Mouse (Mus musculus) testis, adult 2 months (tissue): Measurements from ENCODE around the gene Psme3. TPM values are rescaled to one million over a fixed set of nuclear protein-coding genes. Genes with fewer than 3 reads are reported as not detected.

ENCODE experiments used
- H3K27ac ChIP-seq: fragments of 200-500 bp; 2 replicates; pipeline ENCODE4 v1.5.1; 2012; ENCODE audit warnings: low read depth, low read length; ENCODE audit not compliant: control insufficient read depth, insufficient read depth
- H3K27me3 ChIP-seq: fragments of 200-500 bp; 2 replicates; pipeline ENCODE4 v1.6.1; 2012; ENCODE audit warnings: mild to moderate bottlenecking, low read length, moderate library complexity; ENCODE audit not compliant: control insufficient read depth, insufficient read depth
- H3K36me3 ChIP-seq: fragments of 200-500 bp; 2 replicates; pipeline ENCODE4 v1.6.1; 2012; ENCODE audit warnings: mild to moderate bottlenecking, low read length; ENCODE audit not compliant: control insufficient read depth, insufficient read depth
- H3K4me1 ChIP-seq: fragments of 200-500 bp; 2 replicates; pipeline ENCODE4 v1.6.1; 2012; ENCODE audit warnings: low read length; ENCODE audit not compliant: control insufficient read depth, insufficient read depth
- H3K4me3 ChIP-seq: fragments of 200-500 bp; 2 replicates; pipeline ENCODE4 v1.5.1; 2012; ENCODE audit warnings: low read depth, mild to moderate bottlenecking, low read length, moderate library complexity, mixed read lengths; ENCODE audit not compliant: control insufficient read depth
- CTCF ChIP-seq: fragments of 200-500 bp; IDR thresholded peaks from 2 replicates; pipeline ENCODE4 v1.5.1; 2012; ENCODE audit warnings: low read depth, mild to moderate bottlenecking, inconsistent platforms, low read length, moderate library complexity; ENCODE audit not compliant: control insufficient read depth, insufficient read depth, insufficient replicate concordance
- POLR2A ChIP-seq: fragments of 200-500 bp; IDR thresholded peaks from 2 replicates; pipeline ENCODE4 v1.6.1; 2012; ENCODE audit warnings: low read depth, mild to moderate bottlenecking, inconsistent platforms, low read length, moderate library complexity; ENCODE audit not compliant: control insufficient read depth
- polyA plus RNA-seq: library from polyadenylated mRNA; depleted of rRNA; stranded (reverse); fragments of >200 nt; gene quantifications from 2 replicates; pipeline ENCODE4 v1.2.3, GENCODE M21; 2012; rRNA removed

The Psme3 gene
- polyA plus RNA-seq, 1 experiment = 74.5 TPM

DNA sequence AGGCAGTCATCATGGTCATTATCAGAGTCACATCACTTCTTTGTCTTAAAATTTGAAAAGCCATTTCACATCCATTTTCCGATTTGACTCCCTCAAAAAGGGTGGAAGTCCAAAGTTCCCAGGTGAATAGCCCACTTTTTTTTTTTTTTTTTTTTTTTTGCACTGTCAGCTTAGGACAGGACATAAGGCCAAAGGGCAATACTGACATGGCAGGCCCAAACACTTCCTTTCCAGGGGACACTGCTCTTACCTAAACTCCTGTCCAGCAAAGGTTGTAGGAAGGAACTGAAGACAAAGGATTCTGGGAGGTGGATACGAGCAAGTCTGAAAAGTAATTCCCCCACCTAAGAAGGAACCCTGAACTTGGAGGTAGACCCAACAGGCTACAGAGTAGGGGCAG, 39.9 kb downstream of the Psme3 start:
- no peak for TF ChIP-seq CTCF
- no peak for TF ChIP-seq POLR2A
- Histone ChIP-seq H3K4me1 (peaks cover 9% of the 10 kb centered on the region), H3K27ac (no peak overlapping the region), H3K4me3 (no peak overlapping the region), H3K27me3 (no peaks in the 10 kb centered on the region), H3K36me3 (no peaks in the 10 kb centered on the region)

DNA sequence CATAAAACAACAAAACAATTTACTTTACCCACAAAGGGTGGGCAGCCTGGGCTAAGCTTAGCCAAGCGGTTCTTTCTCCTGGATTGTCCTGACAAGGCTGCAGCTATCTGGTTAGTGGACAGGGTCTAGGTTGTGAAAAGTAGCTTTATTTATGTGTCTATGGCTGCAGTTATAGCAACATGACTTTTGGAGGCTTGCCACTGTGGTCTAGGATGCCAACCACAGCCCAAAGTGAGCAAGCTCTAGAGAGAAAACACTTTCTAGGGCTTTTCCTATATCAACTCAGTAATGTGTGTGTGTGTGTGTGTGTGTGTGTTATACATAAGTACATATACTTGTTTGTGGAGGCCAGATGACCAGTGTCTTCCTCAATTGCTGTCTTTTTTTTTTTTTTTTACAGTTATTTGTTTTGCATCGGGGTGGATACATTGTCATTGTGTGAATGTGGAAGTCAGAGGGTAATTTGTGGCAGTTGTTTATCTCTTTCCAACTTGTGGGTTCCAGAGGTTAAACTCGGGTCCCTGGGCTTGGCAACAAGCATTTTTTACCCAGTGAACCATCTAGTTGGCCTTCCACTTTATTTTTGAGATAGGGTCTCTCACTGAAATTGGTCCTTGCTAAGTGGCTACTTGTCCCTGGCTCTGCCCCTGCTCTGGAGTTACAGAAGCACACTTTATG, 41.6 kb downstream of the Psme3 start:
- Histone ChIP-seq H3K36me3 (no peaks in the 10 kb centered on the region), H3K4me1 (peaks cover 7% of the 10 kb centered on the region), H3K27ac (no peak overlapping the region), H3K4me3 (no peak overlapping the region), H3K27me3 (no peaks in the 10 kb centered on the region)
- TF ChIP-seq CTCF (no peak), POLR2A (no peak)

DNA sequence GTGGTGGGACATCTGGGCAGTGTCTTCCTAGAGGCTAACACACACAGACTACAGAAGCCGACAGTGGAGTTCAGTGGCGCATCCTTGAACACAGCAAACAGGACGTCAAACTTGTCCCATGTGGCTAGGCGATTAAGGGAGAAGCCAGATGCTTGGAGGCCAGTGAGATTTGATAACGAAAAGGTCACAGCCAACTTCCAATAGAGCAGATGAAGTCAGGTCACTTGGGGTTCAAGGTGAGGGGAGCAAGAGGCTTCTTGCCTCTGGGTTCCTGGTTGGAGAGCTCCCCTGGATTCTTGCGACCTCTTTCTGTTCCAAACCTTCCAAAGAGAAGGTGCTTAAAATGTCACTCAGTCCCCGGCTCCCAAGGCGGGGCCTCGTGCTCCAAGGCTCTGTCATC, 43.8 kb downstream of the Psme3 start:
- no peaks in the 10 kb centered on the region for H3K36me3 ChIP-seq
- TF ChIP-seq CTCF (no peak), POLR2A (no peak)
- H3K27me3 ChIP-seq = no peaks in the 10 kb centered on the region
- H3K4me3 ChIP-seq = no peak overlapping the region
- peaks cover 2% of the 10 kb centered on the region; the same call in 1 of the 2 replicates for H3K4me1 ChIP-seq
- no peak overlapping the region for H3K27ac ChIP-seq

DNA sequence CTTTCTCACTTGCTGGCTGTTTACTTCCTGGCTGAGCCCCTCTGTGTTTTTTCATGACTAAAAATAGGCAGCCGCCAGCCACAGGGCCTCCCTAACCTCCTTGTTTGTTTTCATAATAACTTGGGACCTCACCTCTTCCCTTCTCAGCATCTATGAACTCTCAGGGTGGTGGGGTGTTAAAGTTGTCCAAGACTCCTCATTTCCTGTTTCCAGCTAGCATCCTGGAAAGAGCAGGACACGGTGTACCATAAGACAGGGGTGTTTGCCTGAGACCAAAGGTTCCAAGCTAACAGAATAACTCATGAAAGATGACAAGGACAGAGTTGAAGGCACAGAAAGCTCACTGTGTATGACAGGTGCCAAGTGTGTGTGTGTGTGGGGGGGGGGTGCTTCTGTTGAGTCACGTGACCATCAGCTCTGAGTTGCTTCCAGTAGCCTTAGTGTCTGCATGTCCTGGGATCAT, 44.7 kb downstream of the Psme3 start:
- H3K36me3 ChIP-seq = no peaks in the 10 kb centered on the region
- H3K4me1 ChIP-seq = peaks cover 2% of the 10 kb centered on the region; the same call in 1 of the 2 replicates
- H3K27ac ChIP-seq = no peak overlapping the region
- TF ChIP-seq CTCF (no peak), POLR2A (no peak)
- H3K4me3 ChIP-seq = no peak overlapping the region
- H3K27me3 ChIP-seq = no peaks in the 10 kb centered on the region

DNA sequence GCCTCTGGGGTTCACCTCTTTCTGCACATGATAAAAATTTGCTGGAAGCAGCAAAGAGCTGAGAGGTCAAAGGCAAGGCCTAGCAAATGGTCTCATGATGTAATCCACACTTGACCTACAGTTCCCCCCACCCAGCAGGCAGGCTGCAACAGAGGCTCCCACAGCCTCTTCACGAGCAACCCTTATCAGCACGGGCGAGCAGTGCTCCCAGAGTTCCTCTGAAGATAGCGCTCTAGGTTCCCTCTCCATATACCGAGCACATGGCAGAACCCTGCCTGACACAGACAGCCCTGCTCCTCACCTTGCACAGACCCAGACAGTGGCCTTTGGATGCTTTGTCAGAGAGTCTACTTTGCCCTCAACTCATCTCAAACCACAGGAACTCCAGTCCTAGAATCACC, 48.5 kb downstream of the Psme3 start:
- H3K4me1 ChIP-seq = peaks cover 2% of the 10 kb centered on the region; the same call in 1 of the 2 replicates
- no peaks in the 10 kb centered on the region for H3K27me3 ChIP-seq
- TF ChIP-seq POLR2A (no peak), CTCF (no peak)
- H3K36me3 ChIP-seq = no peaks in the 10 kb centered on the region
- H3K4me3 ChIP-seq = no peak overlapping the region
- no peak overlapping the region for H3K27ac ChIP-seq

DNA sequence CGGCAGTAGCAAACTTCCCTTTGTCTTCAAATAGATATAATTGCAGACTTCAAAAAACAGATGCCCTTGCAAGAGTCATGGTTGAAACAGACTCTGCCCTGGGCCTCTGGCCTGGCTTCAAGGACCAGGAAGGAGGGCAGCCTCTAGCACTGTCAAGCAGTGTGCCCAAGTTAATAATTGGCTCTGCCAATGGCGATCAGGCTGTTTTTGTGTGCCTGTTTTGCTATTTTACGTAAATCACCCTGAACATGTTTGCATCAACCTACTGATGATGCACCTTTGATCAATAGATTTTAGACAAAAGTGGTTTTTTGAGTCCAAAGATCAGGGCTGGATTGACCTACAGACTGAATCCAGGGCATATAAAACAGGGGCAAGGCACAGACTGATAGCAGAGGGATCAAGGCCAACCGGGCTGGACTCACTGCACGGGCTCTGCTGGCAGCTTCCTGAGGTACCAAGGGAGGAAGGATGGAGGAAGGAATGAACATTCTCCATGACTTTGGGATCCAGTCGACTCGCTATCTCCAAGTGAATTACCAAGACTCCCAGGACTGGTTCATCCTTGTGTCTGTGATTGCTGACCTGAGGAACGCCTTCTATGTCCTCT, 51.4 kb downstream of the Psme3 start, which contains the start of gene G6pc:
Gene G6pc (plus strand): TSS at position 236 of the 610 bp plus-strand sequence.
- H3K4me1 ChIP-seq = no peaks in the 10 kb centered on the region
- TF ChIP-seq CTCF (no peak), POLR2A (no peak)
- no peak within 1 kb of the TSS for H3K4me3 ChIP-seq
- no peaks in the 10 kb centered on the region for H3K36me3 ChIP-seq
- H3K27me3 ChIP-seq = no peaks in the 10 kb centered on the region
- H3K27ac ChIP-seq = no peak within 1 kb of the TSS

DNA sequence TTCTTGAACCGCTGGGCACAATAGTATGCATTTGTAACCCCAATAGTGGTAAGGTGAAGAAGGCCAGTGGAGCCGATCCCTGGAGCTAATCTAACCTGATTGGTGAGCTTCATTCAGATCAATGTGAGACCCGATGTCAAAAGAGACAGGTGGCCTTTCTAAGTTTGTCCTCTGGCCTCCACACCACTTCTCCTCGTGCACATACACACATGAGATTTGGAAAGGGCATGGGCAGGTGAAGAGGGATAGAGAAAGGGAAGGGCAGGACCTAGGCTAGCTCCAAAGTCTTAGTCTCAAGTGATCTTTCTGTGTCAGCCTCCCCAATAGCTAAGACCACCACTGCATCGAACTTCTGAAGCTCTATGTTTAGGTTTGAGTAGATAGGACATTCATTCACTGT, 54.1 kb downstream of the Psme3 start:
- Histone ChIP-seq H3K4me3 (no peak overlapping the region), H3K27me3 (no peaks in the 10 kb centered on the region), H3K4me1 (no peaks in the 10 kb centered on the region), H3K36me3 (no peaks in the 10 kb centered on the region), H3K27ac (no peak overlapping the region)
- TF ChIP-seq CTCF (no peak), POLR2A (no peak)

Other genes starting within 250 kb of the Psme3 start
- 46.2 and 46.3 TPM in 2 replicates for gene Naglu, start 246.2 kb upstream of the Psme3 start, polyA plus RNA-seq
- gene Hsd17b1, start 237.8 kb upstream of the Psme3 start, polyA plus RNA-seq = 0.66 and 0.88 TPM in 2 replicates
- 21.0 and 21.7 TPM in 2 replicates for gene Coasy, start 233.6 kb upstream of the Psme3 start, polyA plus RNA-seq
- 6.4 and 6.7 TPM in 2 replicates for gene Mlx, start 228.9 kb upstream of the Psme3 start, polyA plus RNA-seq
- gene Psmc3ip, start 220.8 kb upstream of the Psme3 start, polyA plus RNA-seq = 77.6 and 77.9 TPM in 2 replicates
- gene Retreg3, start 196.3 kb upstream of the Psme3 start, polyA plus RNA-seq = 51.5 and 53.8 TPM in 2 replicates
- gene Tubg1, start 196.3 kb upstream of the Psme3 start, polyA plus RNA-seq = 22.4 and 27.3 TPM in 2 replicates
- gene Tubg2, start 160.3 kb upstream of the Psme3 start, polyA plus RNA-seq = 1.6 and 1.9 TPM in 2 replicates
- gene Cntnap1, start 145.7 kb upstream of the Psme3 start, polyA plus RNA-seq = 0.40 and 0.44 TPM in 2 replicates
- gene Plekhh3, start 144.9 kb upstream of the Psme3 start, polyA plus RNA-seq = 2.6 and 4.1 TPM in 2 replicates
- 0.05 TPM in 1 of 2 replicates, not detected in the other for gene Ccr10, start 140.8 kb upstream of the Psme3 start, polyA plus RNA-seq
- gene Ezh1, start 89.8 kb upstream of the Psme3 start, polyA plus RNA-seq = 14.3 and 14.5 TPM in 2 replicates
- 5.6 and 5.8 TPM in 2 replicates for gene Ramp2, start 70.2 kb upstream of the Psme3 start, polyA plus RNA-seq
- gene Vps25, start 62.5 kb upstream of the Psme3 start, polyA plus RNA-seq = 26.1 and 26.2 TPM in 2 replicates
- 10.8 and 12.3 TPM in 2 replicates for gene Wnk4, start 55.6 kb upstream of the Psme3 start, polyA plus RNA-seq
- gene Cntd1, start 37.2 kb upstream of the Psme3 start, polyA plus RNA-seq = 37.1 and 54.6 TPM in 2 replicates
- gene Coa3, start 37.1 kb upstream of the Psme3 start, polyA plus RNA-seq = 46.6 and 62.4 TPM in 2 replicates
- gene Becn1, start 13.9 kb upstream of the Psme3 start, polyA plus RNA-seq = 111 and 116 TPM in 2 replicates
- gene Aoc2, start 8.8 kb downstream of the Psme3 start, polyA plus RNA-seq = 4.7 TPM in 2 replicates
- 4.2 and 4.4 TPM in 2 replicates for gene Aoc3, start 14.4 kb downstream of the Psme3 start, polyA plus RNA-seq
- gene G6pc, start 51.3 kb downstream of the Psme3 start, polyA plus RNA-seq = not detected in 2 replicates
- gene Aarsd1, start 101.4 kb downstream of the Psme3 start, polyA plus RNA-seq = 17.9 and 18.7 TPM in 2 replicates
- 0.14 and 0.38 TPM in 2 replicates for gene Gm27029, start 108.6 kb downstream of the Psme3 start, polyA plus RNA-seq
- 8.9 and 9.4 TPM in 2 replicates for gene Rundc1, start 108.9 kb downstream of the Psme3 start, polyA plus RNA-seq
- 34.6 and 39.1 TPM in 2 replicates for gene Ptges3l, start 109.1 kb downstream of the Psme3 start, polyA plus RNA-seq
- gene Rpl27, start 126.1 kb downstream of the Psme3 start, polyA plus RNA-seq = 161 and 224 TPM in 2 replicates
- gene Ifi35, start 132.2 kb downstream of the Psme3 start, polyA plus RNA-seq = 3.2 and 3.6 TPM in 2 replicates
- 19.2 and 21.1 TPM in 2 replicates for gene Rnd2, start 148.8 kb downstream of the Psme3 start, polyA plus RNA-seq
- gene Vat1, start 150.0 kb downstream of the Psme3 start, polyA plus RNA-seq = 40.0 and 43.3 TPM in 2 replicates
- 4.6 and 5.2 TPM in 2 replicates for gene Brca1, start 235.7 kb downstream of the Psme3 start, polyA plus RNA-seq
- gene Nbr1, start 235.9 kb downstream of the Psme3 start, polyA plus RNA-seq = 323 and 355 TPM in 2 replicates